Mouse (Mus musculus): ENCODE results near the gene Six1.
"Not testable (repeated sequence)": the region's sequence is repeated elsewhere in the genome, so short reads cannot be mapped to it uniquely, and the experiment has no call there.

The Six1 gene

GRCm38 (mm10) chr12:73032665-73033064 lies 21.0 kb downstream of the Six1 start:
- no peak for DNase-seq

- DNase-seq: no peak
Measured at GRCm38 (mm10) chr12:73031315-73031714, 22.4 kb downstream of the Six1 start.

- no peak for DNase-seq
Measured at GRCm38 (mm10) chr12:73025490-73025889, 28.2 kb downstream of the Six1 start.

GRCm38 (mm10) chr12:73020941-73021340 lies 32.7 kb downstream of the Six1 start:
- DNase-seq: peak; percentile 75

GRCm38 (mm10) chr12:73020422-73020821 lies 33.3 kb downstream of the Six1 start:
- DNase-seq: no peak

GRCm38 (mm10) chr12:73018838-73019237 lies 34.8 kb downstream of the Six1 start:
- no peak for DNase-seq

GRCm38 (mm10) chr12:73016171-73016570 lies 37.5 kb downstream of the Six1 start:
- DNase-seq: no peak

- DNase-seq: peak; percentile 44
Measured at GRCm38 (mm10) chr12:73014311-73014710, 39.4 kb downstream of the Six1 start.

GRCm38 (mm10) chr12:73012824-73013223 lies 40.9 kb downstream of the Six1 start:
- no peak for DNase-seq

GRCm38 (mm10) chr12:73012136-73012785 lies 41.4 kb downstream of the Six1 start:
- DNase-seq: no peak

GRCm38 (mm10) chr12:73002903-73003302 lies 50.8 kb downstream of the Six1 start:
- not testable (repeated sequence) for DNase-seq

GRCm38 (mm10) chr12:73002281-73002680 lies 51.4 kb downstream of the Six1 start:
- DNase-seq: peak; percentile 47

GRCm38 (mm10) chr12:72998105-72999001 lies 55.3 kb downstream of the Six1 start:
- DNase-seq: no peak

GRCm38 (mm10) chr12:72996646-72997045 lies 57.0 kb downstream of the Six1 start:
- DNase-seq: no peak
